Comparison of ENCODE assay signal across 8 mouse cellular contexts in the genomic region with DNA sequence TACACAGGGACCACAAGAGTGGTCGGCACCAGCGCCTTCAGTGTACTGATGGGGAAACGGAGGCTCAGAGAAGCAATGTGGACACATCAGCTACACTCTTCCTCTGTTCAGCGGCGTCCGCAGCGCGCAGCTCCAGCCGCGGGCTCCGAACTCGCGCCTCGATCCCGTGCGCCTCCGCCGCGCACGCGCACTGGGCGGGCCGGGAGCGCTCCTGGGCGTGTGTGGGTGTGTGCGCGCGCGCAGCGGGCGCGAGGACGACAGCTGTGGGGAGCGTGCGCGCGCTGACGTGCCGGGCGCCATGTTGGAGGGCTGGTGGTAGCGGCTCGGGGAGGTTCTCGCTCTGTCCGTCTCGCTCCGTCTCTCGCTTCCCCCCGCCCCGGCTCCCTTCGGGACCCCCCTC. TPM values are rescaled to one million over a fixed set of nuclear protein-coding genes. Genes with fewer than 3 reads are reported as not detected.
DNase-seq lines count a peak whose midpoint lies in the region; ATAC-seq lines count a peak whose summit lies in the region.

A gene (plus strand): TSS at position 268 of the 400 bp plus-strand sequence.

- H3K4me2 ChIP-seq in hindbrain, embryonic 11.5 days (replicated peaks; ENCODE audit: low read depth, low read length): peak within 1 kb of the TSS; percentile 56

- H3K27ac ChIP-seq in hindbrain, embryonic 11.5 days (ENCODE audit: low read depth, low read length): peak within 1 kb of the TSS; percentile 81

- no peaks in the 10 kb centered on the region for H3K4me1 ChIP-seq in hindbrain, embryonic 11.5 days (replicated peaks; ENCODE audit: control insufficient read depth, insufficient read depth, low read length)

- WGBS in hindbrain, embryonic 11.5 days: 1% methylated on average over 28 of the region's 50 CpGs

- ATAC-seq in hindbrain, embryonic 11.5 days (ENCODE audit: low FRiP score): peak; percentile 98

- no peaks in the 10 kb centered on the region for H3K9me3 ChIP-seq in hindbrain, embryonic 11.5 days (ENCODE audit: control insufficient read depth, low read length)

- no peaks in the 10 kb centered on the region for H3K27me3 ChIP-seq in hindbrain, embryonic 11.5 days (ENCODE audit: control insufficient read depth, insufficient read depth, low read length)

- peak within 1 kb of the TSS; percentile 88 for H3K9ac ChIP-seq in hindbrain, embryonic 11.5 days (ENCODE audit: low read depth, low read length)

- peaks cover 4% of the 10 kb centered on the region; the same call in 1 of the 2 replicates for H3K36me3 ChIP-seq in hindbrain, embryonic 11.5 days (ENCODE audit: control insufficient read depth, insufficient read depth, low read length)

- H3K4me3 ChIP-seq in hindbrain, embryonic 11.5 days (ENCODE audit: low read depth, low read length): peak within 1 kb of the TSS; percentile 88

- DNase-seq in MN1 (ENCODE audit: low spot score): peak; percentile 92
- DNase-seq in cerebellum, adult 9-10 months: peak; percentile 92
- DNase-seq in frontal cortex, adult 2 months (ENCODE audit: extremely low spot score in 1 of 2, low spot score in 1 of 2): peak; percentile 68 to 92
- peak; percentile 97 for DNase-seq in hindbrain, embryonic 11.5 days (ENCODE audit: low spot score)
- peak; percentile 90 to 94 for DNase-seq in layer of hippocampus, postnatal 10 days (ENCODE audit: low spot score in 2 of 2)
- peak; percentile 94 for DNase-seq in lung, postnatal 10 days
- DNase-seq in ovary, postnatal 36 days (ENCODE audit: low spot score): peak; percentile 92
- peak; percentile 93 for DNase-seq in thymus, postnatal 25 days

RNA-seq across cellular contexts. Expression of the gene that starts here (rescaled TPM):
- polyA plus RNA-seq in frontal cortex, adult 2 months (2012; rRNA removed): 39.0 and 41.9 TPM in 2 replicates
- 39.9 and 46.7 TPM in 2 replicates for polyA plus RNA-seq in hindbrain, embryonic 11.5 days (2014; fragmentation: Nextera tagmentation; extraction: Ambion mirVana)
- total RNA-seq in layer of hippocampus, postnatal 10 days (2021): 10 to 100 TPM; 72.9 to 74.4 TPM

Comparison
In these comparisons a context has a peak if more than half of its experiments do, and no peak if none do; other contexts are left out.
1. Peak in every context shown above with its lines: DNase-seq, ATAC-seq, H3K4me3 ChIP-seq and H3K27ac ChIP-seq.